Mouse (Mus musculus) neural tube, embryonic 11.5 days (tissue): ENCODE results near the gene Cln6. TPM values are rescaled to one million over a fixed set of nuclear protein-coding genes. Genes with fewer than 3 reads are reported as not detected.

Source experiments
- ATAC-seq: fragments of 200-750 bp; cut with Nextera tagmentation; 2 replicates; pipeline ENCODE4 v1.8.0; 2017; ENCODE audit warnings: moderate number of reproducible peaks, mild to moderate bottlenecking, moderate TSS enrichment, moderate library complexity; ENCODE audit not compliant: insufficient read depth, low FRiP score, low TSS enrichment
- DNase-seq: peaks from one replicate; pipeline ENCODE4 v3.0.0-alpha.2; 2015; ENCODE audit warnings: low spot score
- H3K27ac ChIP-seq: fragments of 300-500 bp; sonication (generic); 2 replicates; pipeline ENCODE4 v1.5.1; 2014; ENCODE audit warnings: low read depth, mild to moderate bottlenecking, low read length
- H3K27me3 ChIP-seq: fragments of 300-500 bp; sonication (generic); 2 replicates; pipeline ENCODE4 v1.6.1; 2014; ENCODE audit warnings: mild to moderate bottlenecking, low read length, mixed read lengths; ENCODE audit not compliant: control insufficient read depth, insufficient read depth
- H3K36me3 ChIP-seq: fragments of 300-500 bp; sonication (generic); 2 replicates; pipeline ENCODE4 v1.6.1; 2014; ENCODE audit warnings: mild to moderate bottlenecking, low read length, moderate library complexity, mixed read lengths; ENCODE audit not compliant: control insufficient read depth, insufficient read depth
- H3K4me1 ChIP-seq: fragments of 300-500 bp; sonication (generic); 2 replicates; pipeline ENCODE4 v1.6.1; 2014; ENCODE audit warnings: low read length, mixed read lengths; ENCODE audit not compliant: control insufficient read depth, insufficient read depth
- H3K4me2 ChIP-seq: fragments of 300-500 bp; sonication (generic); 2 replicates; pipeline ENCODE4 v1.6.1; 2014; ENCODE audit warnings: low read depth, mild to moderate bottlenecking, moderate library complexity
- H3K4me3 ChIP-seq: fragments of 300-500 bp; sonication (generic); 2 replicates; pipeline ENCODE4 v1.5.1; 2014; ENCODE audit warnings: low read depth, low read length
- H3K9ac ChIP-seq: fragments of 300-500 bp; sonication (generic); 2 replicates; pipeline ENCODE4 v1.6.1; 2014; ENCODE audit warnings: mild to moderate bottlenecking, low read length
- H3K9me3 ChIP-seq: fragments of 300-500 bp; sonication (generic); 2 replicates; pipeline ENCODE4 v1.6.1; 2016; ENCODE audit warnings: low read length; ENCODE audit not compliant: control insufficient read depth
- WGBS: fragments of 180-500 bp; shearing (Covaris S2); extraction: QIAGEN DNeasy Blood & Tissue Kit; methylation state at CpG from one replicate; pipeline ENCODE4 v1.1.7; 2014; 5-methylcytosine and 5-hydroxymethylcytosine counted together
- polyA plus RNA-seq: library from polyadenylated mRNA; unstranded; fragments of >200 nt; fragmentation: Nextera tagmentation; extraction: Ambion mirVana; gene quantifications from 2 replicates; pipeline ENCODE4 v1.2.1, GENCODE M21; 2014

Gene Cln6
- polyA plus RNA-seq, 1 experiment from 2014 or later: 10.4 TPM

DNA sequence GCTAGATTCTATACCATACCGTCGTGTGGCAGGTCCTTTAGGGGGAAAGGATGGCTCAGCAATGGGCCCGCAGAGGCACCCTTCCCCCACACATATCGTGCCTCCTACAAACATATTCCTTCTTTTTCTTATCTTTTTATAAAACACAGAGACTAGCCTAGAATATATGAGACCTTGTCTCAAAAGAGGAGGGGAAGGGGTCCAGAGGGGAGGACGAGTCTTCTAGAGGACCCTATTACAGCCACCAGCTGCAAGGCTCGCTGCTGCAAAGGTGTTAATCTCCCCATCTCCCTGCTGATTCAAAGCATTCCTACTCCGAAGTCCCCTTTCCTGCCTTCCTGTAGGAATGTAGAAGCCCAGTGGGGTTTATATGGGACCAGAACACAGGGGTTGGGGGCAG lies 12.1 kb upstream of the Cln6 start:
- ATAC-seq: no peak
- Histone ChIP-seq H3K4me2 (no peak overlapping the region), H3K27me3 (no peaks in the 10 kb centered on the region), H3K9ac (no peak overlapping the region), H3K36me3 (no peaks in the 10 kb centered on the region), H3K27ac (peak overlapping the region; percentile 42; the same call in 1 of the 2 replicates), H3K4me3 (no peak overlapping the region), H3K4me1 (peaks cover 4% of the 10 kb centered on the region; the same call in 1 of the 2 replicates), H3K9me3 (no peaks in the 10 kb centered on the region)
- 10% methylated on average over 7 of the region's 7 CpGs for WGBS
- no peak for DNase-seq

DNA sequence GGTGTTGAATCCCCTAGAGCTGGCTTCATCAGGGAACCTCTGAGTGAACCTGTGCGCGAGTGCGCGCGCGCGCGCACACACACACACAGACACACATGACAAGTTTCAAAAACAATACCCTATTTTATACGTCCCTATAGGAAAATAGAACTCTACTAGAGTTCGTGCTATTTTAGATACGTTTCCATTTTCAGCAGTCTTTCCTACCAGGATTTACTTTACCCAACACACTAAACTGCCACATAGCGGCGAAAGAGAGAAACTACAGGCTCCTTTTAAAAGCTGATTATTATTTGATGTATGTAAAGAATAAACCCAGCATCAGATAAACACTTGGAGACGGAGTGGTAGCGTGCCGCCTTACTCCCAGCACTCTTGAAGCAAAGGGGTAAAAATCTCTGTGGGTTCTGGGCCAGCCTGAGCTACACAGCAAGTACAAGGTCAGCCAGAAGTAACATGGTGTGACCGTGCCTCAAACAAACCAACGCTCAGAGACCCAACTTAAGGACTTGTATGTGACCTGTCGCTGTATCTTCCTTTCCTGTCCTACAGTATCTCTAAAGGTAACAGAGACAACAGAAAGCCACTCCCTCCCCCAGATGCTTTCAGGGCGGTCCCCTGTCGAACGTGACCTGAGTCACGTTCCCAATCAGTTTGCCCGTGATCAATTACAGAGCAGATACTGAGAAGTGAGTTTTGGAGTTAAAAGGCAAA lies 10.5 kb upstream of the Cln6 start:
- Histone ChIP-seq H3K36me3 (no peaks in the 10 kb centered on the region), H3K9me3 (no peaks in the 10 kb centered on the region), H3K9ac (peak overlapping the region; percentile 11; the same call in 1 of the 2 replicates), H3K4me1 (peaks cover 4% of the 10 kb centered on the region; the same call in 1 of the 2 replicates), H3K4me3 (no peak overlapping the region), H3K27ac (no peak overlapping the region; the same call in 1 of the 2 replicates), H3K4me2 (peak overlapping the region; percentile 33), H3K27me3 (no peaks in the 10 kb centered on the region)
- DNase-seq (peak; percentile 33), ATAC-seq (no peak)
- 10% methylated on average over 24 of the region's 24 CpGs for WGBS

DNA sequence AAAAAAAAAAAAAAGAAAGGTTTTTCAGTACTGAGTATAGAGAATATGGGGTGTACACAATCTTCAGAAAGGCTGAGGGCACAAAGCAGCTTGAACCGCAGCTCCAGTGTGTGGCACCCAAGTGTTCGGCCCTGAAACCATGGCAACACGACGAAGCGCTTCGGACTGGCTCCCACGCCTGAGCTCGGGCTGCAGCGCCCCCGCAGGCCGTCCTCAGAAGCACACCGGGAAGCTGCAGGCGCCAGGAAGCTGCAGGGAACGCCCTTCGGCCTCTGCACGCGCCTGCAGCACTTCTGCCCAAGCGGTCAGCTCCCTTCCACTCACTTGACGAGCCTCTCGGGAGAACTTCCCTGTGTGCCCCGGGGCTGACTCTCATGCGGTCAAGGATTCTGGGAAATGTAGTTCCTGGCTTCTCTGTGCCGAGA lies 9.9 kb upstream of the Cln6 start:
- Histone ChIP-seq H3K4me2 (peak overlapping the region; percentile 33), H3K9ac (no peak overlapping the region; the same call in 1 of the 2 replicates), H3K4me1 (peaks cover 4% of the 10 kb centered on the region; the same call in 1 of the 2 replicates), H3K27me3 (no peaks in the 10 kb centered on the region), H3K36me3 (no peaks in the 10 kb centered on the region), H3K9me3 (no peaks in the 10 kb centered on the region), H3K4me3 (no peak overlapping the region), H3K27ac (no peak overlapping the region; the same call in 1 of the 2 replicates)
- under 1% methylated on average over 23 of the region's 23 CpGs for WGBS
- DNase-seq (peak; percentile 98), ATAC-seq (peak; percentile 91)

DNA sequence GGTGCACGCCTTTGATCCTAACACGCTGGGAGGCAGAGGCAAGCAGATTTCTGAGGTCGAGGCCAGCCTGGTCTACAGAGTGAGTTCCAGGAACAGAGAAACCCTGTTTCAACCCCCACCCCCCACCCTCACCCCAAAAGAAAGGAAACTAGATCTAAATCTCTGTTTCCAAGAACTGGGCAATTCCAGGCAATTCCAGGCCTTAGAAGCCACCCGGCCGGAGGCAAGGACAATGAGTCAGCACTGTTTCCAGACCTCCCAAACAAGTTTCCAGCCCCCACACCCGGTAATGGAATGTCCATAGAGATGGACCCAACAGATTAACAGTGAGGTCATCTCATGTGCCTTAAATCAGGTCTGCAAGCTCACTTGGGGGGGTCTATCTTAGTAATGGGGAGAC lies 8.7 kb upstream of the Cln6 start:
- WGBS: 81% methylated on average over 6 of the region's 6 CpGs
- ATAC-seq (no peak), DNase-seq (no peak)
- Histone ChIP-seq H3K27me3 (no peaks in the 10 kb centered on the region), H3K9me3 (no peaks in the 10 kb centered on the region), H3K9ac (no peak overlapping the region), H3K4me1 (peaks cover 4% of the 10 kb centered on the region; the same call in 1 of the 2 replicates), H3K36me3 (no peaks in the 10 kb centered on the region), H3K4me3 (no peak overlapping the region), H3K27ac (no peak overlapping the region), H3K4me2 (no peak overlapping the region)

DNA sequence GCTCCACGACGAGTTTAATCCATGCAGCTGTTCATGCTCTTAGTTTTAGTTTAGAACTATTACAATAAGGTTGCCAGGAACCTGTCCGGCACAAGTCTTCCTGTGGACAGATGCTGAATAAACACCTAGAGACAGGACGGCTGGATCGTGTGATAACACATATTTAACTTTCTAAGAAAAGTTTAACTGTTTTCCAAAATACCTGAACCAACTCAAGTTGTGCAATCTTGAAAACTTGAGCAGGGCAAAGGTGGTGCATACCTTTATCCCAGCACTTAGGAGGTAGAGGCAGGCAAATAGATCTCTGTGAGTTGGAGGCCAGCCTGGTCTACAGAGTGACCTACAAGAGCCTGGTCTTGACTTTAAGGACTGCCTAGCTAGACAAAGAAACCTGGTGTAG lies 3.7 kb upstream of the Cln6 start:
- H3K27me3 ChIP-seq: no peaks in the 10 kb centered on the region
- 83% methylated on average over 5 of the region's 5 CpGs for WGBS
- no peak for ATAC-seq

DNA sequence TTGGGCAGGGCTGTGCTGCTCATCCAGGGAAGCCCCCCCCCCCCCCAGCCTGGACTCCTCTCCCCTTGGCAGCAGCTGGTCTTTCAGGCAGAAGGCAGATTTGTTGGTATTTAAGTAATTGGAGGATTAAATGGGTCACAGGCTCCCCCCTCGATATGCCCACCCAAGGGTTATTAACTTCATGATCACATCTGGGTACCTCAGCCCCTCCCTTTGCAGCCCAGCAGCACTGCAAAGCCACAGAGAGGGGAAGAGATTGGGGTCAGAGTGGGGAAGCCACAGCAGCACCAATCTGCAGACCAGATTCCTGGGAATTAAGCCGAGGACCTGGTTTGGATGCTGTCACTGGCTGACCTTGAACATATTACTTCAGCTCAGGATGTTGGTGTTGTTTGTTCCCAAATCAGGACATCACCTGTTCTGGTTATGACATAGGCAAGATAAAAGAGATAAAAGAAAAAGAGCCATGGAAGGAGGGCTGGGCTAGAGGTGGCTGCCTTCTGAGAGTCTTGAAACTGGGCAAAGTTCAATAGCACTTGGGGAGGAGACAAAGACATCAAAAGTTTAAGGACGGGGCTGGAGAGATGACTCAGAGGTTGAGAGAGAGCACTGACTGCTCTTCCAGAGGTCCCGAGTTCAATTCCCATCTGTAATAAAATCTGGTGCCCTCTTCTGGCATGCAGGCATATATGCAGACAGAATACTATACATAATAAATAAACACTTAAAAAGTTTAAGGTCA lies 2.7 kb upstream of the Cln6 start:
- Histone ChIP-seq H3K36me3 (no peaks in the 10 kb centered on the region), H3K4me1 (peaks cover 3% of the 10 kb centered on the region; the same call in 1 of the 2 replicates), H3K4me2 (no peak overlapping the region), H3K27me3 (no peaks in the 10 kb centered on the region), H3K4me3 (no peak overlapping the region), H3K9me3 (no peaks in the 10 kb centered on the region), H3K9ac (no peak overlapping the region), H3K27ac (no peak overlapping the region)
- ATAC-seq (no peak), DNase-seq (no peak)
- 64% methylated on average over 4 of the region's 4 CpGs for WGBS

More for the DNA sequence above, 3.7 kb upstream of the Cln6 start:
- Histone ChIP-seq H3K4me1 (peaks cover 3% of the 10 kb centered on the region; the same call in 1 of the 2 replicates), H3K36me3 (no peaks in the 10 kb centered on the region), H3K9me3 (no peaks in the 10 kb centered on the region), H3K4me2 (no peak overlapping the region), H3K27ac (no peak overlapping the region), H3K4me3 (no peak overlapping the region), H3K9ac (no peak overlapping the region)
- DNase-seq: no peak

DNA sequence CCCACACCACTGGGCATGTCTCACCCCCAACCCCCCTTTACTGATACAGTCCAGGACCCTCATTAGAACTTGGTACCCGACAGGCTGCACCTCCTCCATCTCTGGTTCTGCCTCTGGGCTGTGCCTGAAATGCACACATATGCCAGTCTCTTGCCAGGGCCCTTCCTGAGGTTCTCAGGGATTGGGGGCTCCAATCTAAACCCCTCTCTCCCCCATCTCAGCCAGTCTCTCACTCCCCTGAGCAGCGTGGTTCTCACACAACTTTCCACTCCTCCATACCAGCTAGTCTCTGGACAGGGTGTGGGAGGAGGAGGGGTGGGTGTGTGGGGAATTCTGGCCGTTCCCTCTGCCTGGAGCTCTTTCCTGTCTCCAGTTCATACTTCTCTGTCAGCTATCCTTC lies 974 bp upstream of the Cln6 start:
- ATAC-seq: no peak
- Histone ChIP-seq H3K27me3 (no peaks in the 10 kb centered on the region), H3K36me3 (no peaks in the 10 kb centered on the region), H3K4me1 (peaks cover 3% of the 10 kb centered on the region; the same call in 1 of the 2 replicates), H3K4me3 (no peak overlapping the region), H3K27ac (no peak overlapping the region), H3K4me2 (no peak overlapping the region), H3K9ac (no peak overlapping the region), H3K9me3 (no peaks in the 10 kb centered on the region)
- DNase-seq: no peak
- WGBS: 69% methylated on average over 3 of the region's 3 CpGs

DNA sequence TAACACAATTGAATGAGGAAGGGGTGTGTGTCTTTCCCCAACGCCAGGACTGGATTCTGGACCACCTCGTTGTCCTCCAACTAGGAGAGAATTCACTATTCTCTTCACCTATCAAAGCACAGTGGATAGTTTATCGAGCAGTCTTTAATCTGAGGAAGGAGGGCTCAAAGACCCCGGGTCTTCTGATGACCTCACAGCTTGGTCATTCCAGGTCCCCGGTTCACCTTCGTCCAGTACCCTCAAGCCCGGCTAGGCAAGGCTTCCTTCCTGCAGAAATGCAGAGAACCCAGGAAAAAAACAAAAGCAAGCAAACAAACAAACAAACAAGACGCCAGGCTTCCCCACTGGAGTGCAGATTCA lies 459 bp upstream of the Cln6 start:
- 24% methylated on average over 8 of the region's 8 CpGs for WGBS
- Histone ChIP-seq H3K4me3 (peak overlapping the region; percentile 56), H3K27ac (no peak overlapping the region), H3K27me3 (no peaks in the 10 kb centered on the region), H3K4me2 (peak overlapping the region; percentile 76; the same call in 1 of the 2 replicates), H3K4me1 (peaks cover 3% of the 10 kb centered on the region; the same call in 1 of the 2 replicates), H3K9me3 (no peaks in the 10 kb centered on the region), H3K9ac (no peak overlapping the region), H3K36me3 (no peaks in the 10 kb centered on the region)
- DNase-seq (no peak), ATAC-seq (peak; percentile 43)
